Mouse (Mus musculus) frontal cortex, adult 2 months (tissue): ENCODE results near the gene Sfxn3. TPM values are rescaled to one million over a fixed set of nuclear protein-coding genes. Genes with fewer than 3 reads are reported as not detected.
A peak's percentile ranks its signal among the peaks of the same experiment; 100 is the strongest.
"Not testable (repeated sequence)": the region's sequence is repeated elsewhere in the genome, so short reads cannot be mapped to it uniquely, and the experiment has no call there.

Experiments
- DNase-seq, 2 experiments: peaks; one replicate each; pipeline ENCODE4 v3.0.0; 2022; ENCODE audit warnings: low spot score in 1 of 2; ENCODE audit errors: extremely low spot score in 1 of 2
- polyA plus RNA-seq: library from polyadenylated mRNA; depleted of rRNA; stranded (reverse); fragments of >200 nt; gene quantifications from 2 replicates; pipeline ENCODE4 v1.2.3, GENCODE M21; 2012

The Sfxn3 gene
- polyA plus RNA-seq, 1 experiment = 103 TPM

GRCm38 (mm10) chr19:45017909-45018308, 29.4 kb upstream of the Sfxn3 start:
- DNase-seq = peak in 1 of 2 experiments; percentile 76

GRCm38 (mm10) chr19:45018351-45018831, 28.9 kb upstream of the Sfxn3 start:
- DNase-seq = no peak

- no peak for DNase-seq
These were observed 27.0 kb upstream of the Sfxn3 start for GRCm38 (mm10) chr19:45020348-45020747.

GRCm38 (mm10) chr19:45021362-45021761, 25.9 kb upstream of the Sfxn3 start:
- DNase-seq = no peak

- no peak for DNase-seq
These were observed 23.3 kb upstream of the Sfxn3 start for GRCm38 (mm10) chr19:45023993-45024392.

GRCm38 (mm10) chr19:45024775-45025174, 22.5 kb upstream of the Sfxn3 start:
- no peak for DNase-seq

- no peak for DNase-seq
These were observed 21.2 kb upstream of the Sfxn3 start for GRCm38 (mm10) chr19:45025937-45026568.

GRCm38 (mm10) chr19:45026958-45027670, 20.2 kb upstream of the Sfxn3 start:
- DNase-seq = no peak

- no peak for DNase-seq
These were observed 19.5 kb upstream of the Sfxn3 start for GRCm38 (mm10) chr19:45027848-45028247.

GRCm38 (mm10) chr19:45028746-45029145, 18.6 kb upstream of the Sfxn3 start:
- no peak for DNase-seq

- DNase-seq = no peak
These were observed 17.7 kb upstream of the Sfxn3 start for GRCm38 (mm10) chr19:45029571-45029970.

GRCm38 (mm10) chr19:45030111-45030510, 17.2 kb upstream of the Sfxn3 start:
- DNase-seq = peak in 1 of 2 experiments; percentile 71

- peak; percentile 79 to 91 for DNase-seq
These were observed 16.3 kb upstream of the Sfxn3 start for GRCm38 (mm10) chr19:45030746-45031693.

GRCm38 (mm10) chr19:45031780-45032179, 15.5 kb upstream of the Sfxn3 start:
- DNase-seq = peak in 1 of 2 experiments; percentile 89

- DNase-seq = no peak
These were observed 14.6 kb upstream of the Sfxn3 start for GRCm38 (mm10) chr19:45032570-45033332.

GRCm38 (mm10) chr19:45036867-45037266, 10.4 kb upstream of the Sfxn3 start:
- DNase-seq = no peak

GRCm38 (mm10) chr19:45038198-45038597, 9.1 kb upstream of the Sfxn3 start:
- DNase-seq = not testable (repeated sequence)

GRCm38 (mm10) chr19:45040214-45040613, 7.1 kb upstream of the Sfxn3 start:
- no peak for DNase-seq

- DNase-seq = no peak
These were observed 2.8 kb upstream of the Sfxn3 start for GRCm38 (mm10) chr19:45044389-45044927.

- DNase-seq = no peak
These were observed 2.1 kb upstream of the Sfxn3 start for GRCm38 (mm10) chr19:45045236-45045635.
